Mouse (Mus musculus): Measurements from ENCODE around the gene Rfx4.

DNA sequence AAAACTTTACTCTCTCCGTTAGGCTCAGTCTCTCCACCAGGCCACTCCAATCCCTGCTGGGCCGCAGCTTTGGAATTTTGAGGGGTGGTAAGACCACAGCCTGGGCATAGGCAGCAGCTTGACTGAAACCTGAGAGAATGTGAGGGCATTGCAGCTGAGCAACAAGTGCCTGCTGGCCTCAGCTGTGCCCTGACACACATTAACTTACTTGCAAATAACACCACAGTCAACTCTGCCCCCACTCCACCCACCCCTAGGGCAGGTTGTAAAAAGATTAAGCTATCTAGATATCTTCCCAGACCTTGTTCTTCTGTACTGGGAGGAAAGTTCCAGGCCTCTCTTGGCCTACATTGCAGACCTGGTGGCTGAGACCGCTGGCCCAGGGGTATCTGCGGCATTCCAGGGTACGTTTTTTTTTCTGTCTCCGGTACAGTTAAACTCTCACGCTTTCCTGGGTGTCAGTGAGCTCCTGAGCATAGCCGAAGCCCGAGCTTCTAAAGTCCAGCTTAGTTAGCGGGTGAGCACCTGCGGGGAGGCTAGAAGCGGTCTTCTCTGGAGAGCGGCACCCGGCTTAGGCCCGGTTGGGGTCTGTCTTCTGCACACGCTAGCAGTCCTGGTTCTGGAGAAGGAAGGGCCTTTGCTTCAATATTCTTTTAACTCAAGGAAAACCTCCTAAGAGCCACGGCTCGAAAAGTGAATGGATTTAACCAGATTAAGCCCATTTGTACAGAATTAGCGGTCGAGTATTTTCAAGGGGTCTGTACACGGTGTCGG, 1.8 kb downstream of the Rfx4 start:
- no peak for TF ChIP-seq CTCF (IDR thresholded peaks at IDR 0.05; ENCODE audit: extremely low read depth, insufficient read depth, low read length)
- TF ChIP-seq POLR2A (IDR thresholded peaks at IDR 0.05; ENCODE audit: extremely low read depth, insufficient read depth, low read length), result no peak

Data from cortical plate, adult 2 months (tissue).